Mouse (Mus musculus): ENCODE data around the gene Stard10. TPM values are rescaled to one million over a fixed set of nuclear protein-coding genes. Genes with fewer than 3 reads are reported as not detected.

Gene Stard10
- polyA plus RNA-seq (2017; shearing (Covaris generic)) = 9.0 TPM

GRCm38 (mm10) chr7:101317014-101317413 is at the start of gene Stard10:
Gene Stard10 (plus strand): TSS chr7:101317086.

GRCm38 (mm10) chr7:101301881-101302456 is 14.9 kb upstream of the Stard10 start, which contains the start of gene Atg16l2:
Gene Atg16l2 (minus strand): TSS chr7:101302251.

GRCm38 (mm10) chr7:101347767-101348270 is 30.9 kb downstream of the Stard10 start, which contains the start of gene Arap1:
Gene Arap1 (plus strand): TSS chr7:101348067.

Other genes starting within 250 kb of the Stard10 start
- 42.5 TPM for gene Fchsd2, start 224.2 kb upstream of the Stard10 start, polyA plus RNA-seq (2017; shearing (Covaris generic))
- 85.8 TPM for gene Atg16l2, start 14.8 kb upstream of the Stard10 start, polyA plus RNA-seq (2017; shearing (Covaris generic))
- 117 TPM for gene Arap1, start 31.0 kb downstream of the Stard10 start, polyA plus RNA-seq (2017; shearing (Covaris generic))
- 69.0 TPM for gene Gm45837, start 93.8 kb downstream of the Stard10 start, polyA plus RNA-seq (2017; shearing (Covaris generic))
- 19.7 TPM for gene Pde2a, start 104.6 kb downstream of the Stard10 start, polyA plus RNA-seq (2017; shearing (Covaris generic))